Mouse (Mus musculus): ENCODE measurements at regions not wholly inside any gene's neighbourhood (a gene's known extent, or its start where the extent isn't known, plus 50 kb on each side); places are given as distances from the start of the nearest gene placed in this dataset.

GRCm38 (mm10) chr10:25857954-25858616, 220.0 kb upstream of the Gm9767 start:
- no peak for DNase-seq

GRCm38 (mm10) chr10:25844348-25844747, 233.7 kb upstream of the Gm9767 start:
- no peak for DNase-seq

GRCm38 (mm10) chr10:25829275-25829674, 248.8 kb upstream of the Gm9767 start:
- no peak for DNase-seq

GRCm38 (mm10) chr10:25804223-25804622, 268.2 kb upstream of the Smlr1 start:
- no peak for DNase-seq

GRCm38 (mm10) chr10:25801499-25801898, 265.4 kb upstream of the Smlr1 start:
- DNase-seq = no peak

- DNase-seq = no peak
These were observed 262.8 kb upstream of the Smlr1 start for GRCm38 (mm10) chr10:25798881-25799280.

GRCm38 (mm10) chr10:25790363-25790821, 254.3 kb upstream of the Smlr1 start:
- DNase-seq = no peak

GRCm38 (mm10) chr10:25788660-25789059, 252.6 kb upstream of the Smlr1 start:
- DNase-seq = no peak

GRCm38 (mm10) chr10:25788004-25788403, 251.9 kb upstream of the Smlr1 start:
- no peak for DNase-seq

- DNase-seq = no peak
These were observed 247.8 kb upstream of the Smlr1 start for GRCm38 (mm10) chr10:25783861-25784260.

- DNase-seq = no peak
These were observed 243.4 kb upstream of the Smlr1 start for GRCm38 (mm10) chr10:25779476-25779875.

- DNase-seq = no peak
These were observed 241.7 kb upstream of the Smlr1 start for GRCm38 (mm10) chr10:25777717-25778116.

- DNase-seq = no peak
These were observed 240.6 kb upstream of the Smlr1 start for GRCm38 (mm10) chr10:25776697-25777096.

GRCm38 (mm10) chr10:25770051-25770450, 234.0 kb upstream of the Smlr1 start:
- DNase-seq = no peak

- DNase-seq = no peak
These were observed 232.4 kb upstream of the Smlr1 start for GRCm38 (mm10) chr10:25768456-25768855.

- no peak for DNase-seq
These were observed 218.2 kb upstream of the Smlr1 start for GRCm38 (mm10) chr10:25754300-25754699.

GRCm38 (mm10) chr10:25742678-25743077, 206.6 kb upstream of the Smlr1 start:
- DNase-seq = no peak

GRCm38 (mm10) chr10:25740956-25741355, 204.9 kb upstream of the Smlr1 start:
- no peak for DNase-seq

- no peak for DNase-seq
These were observed 194.4 kb upstream of the Smlr1 start for GRCm38 (mm10) chr10:25730470-25730869.

- DNase-seq = no peak
These were observed 187.9 kb upstream of the Smlr1 start for GRCm38 (mm10) chr10:25723966-25724365.

GRCm38 (mm10) chr10:25715747-25716146, 179.7 kb upstream of the Smlr1 start:
- no peak for DNase-seq

GRCm38 (mm10) chr10:25714636-25715035, 178.6 kb upstream of the Smlr1 start:
- no peak for DNase-seq

GRCm38 (mm10) chr10:25714041-25714440, 178.0 kb upstream of the Smlr1 start:
- no peak for DNase-seq

GRCm38 (mm10) chr10:25707951-25708350, 171.9 kb upstream of the Smlr1 start:
- peak; percentile 38 for DNase-seq

GRCm38 (mm10) chr10:25702146-25702545, 166.1 kb upstream of the Smlr1 start:
- no peak for DNase-seq

Measured in gastrocnemius, postnatal 10 days (tissue).